Mouse (Mus musculus) erythroblast, embryonic 14.5 days (primary cell): Measurements from ENCODE around the gene Sesn3.

Source experiments
- GATA1 ChIP-seq: IDR thresholded peaks from 2 replicates; pipeline ENCODE4 v1.6.1; 2012; ENCODE audit warnings: low read length, inconsistent platforms, mixed read lengths
- TAL1 ChIP-seq: IDR thresholded peaks from 3 replicates; pipeline ENCODE4 v1.6.1; 2012; ENCODE audit warnings: low read length, inconsistent platforms, mixed read lengths

DNA sequence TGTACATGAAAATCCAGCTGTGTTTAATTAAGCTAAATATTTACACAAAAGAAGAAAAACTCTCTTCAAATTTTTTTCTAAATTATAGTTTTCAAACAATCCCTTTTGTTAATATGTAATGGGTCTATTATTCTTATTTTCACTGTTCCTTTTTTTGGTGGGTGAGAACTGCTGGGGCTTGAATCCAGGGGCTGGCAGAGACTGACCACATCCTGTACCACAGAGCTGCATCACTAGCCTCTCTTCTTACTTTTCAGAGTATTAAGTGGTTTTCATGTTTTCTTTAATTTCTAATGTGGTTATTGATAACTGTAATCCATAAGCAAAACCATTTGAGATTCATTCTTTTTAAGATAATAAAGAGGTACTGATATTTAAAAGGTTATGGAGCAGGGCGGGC lies 19.0 kb downstream of the Sesn3 start:
- TF ChIP-seq TAL1 = no peak
- no peak for TF ChIP-seq GATA1
